Mouse (Mus musculus): Measurements from ENCODE around the gene Hdac9. TPM values are rescaled to one million over a fixed set of nuclear protein-coding genes. Genes with fewer than 3 reads are reported as not detected.

The Hdac9 gene
- polyA plus RNA-seq, 1 experiment from 2014 or later: 4.4 TPM

DNA sequence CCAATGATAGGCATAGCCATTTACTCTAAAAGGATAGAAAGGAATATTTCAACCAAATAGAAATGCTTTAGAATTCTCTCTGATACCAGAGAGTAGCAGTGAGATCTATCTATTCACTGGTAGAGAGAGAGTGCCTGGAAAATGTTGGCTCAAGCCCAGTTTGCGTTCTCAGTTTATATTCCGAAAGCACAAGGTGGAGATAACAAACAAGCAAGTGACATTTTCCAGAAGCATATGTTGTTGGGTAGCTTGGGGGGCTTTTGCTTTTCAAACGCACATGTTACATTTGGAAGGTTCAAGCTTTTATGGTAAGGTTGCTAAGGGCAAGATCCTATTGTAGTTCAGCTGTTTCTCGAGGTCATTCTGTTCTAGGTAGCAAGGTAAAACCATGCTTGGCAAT is 657.2 kb downstream of the Hdac9 start:
- no peaks in the 10 kb centered on the region for H3K36me3 ChIP-seq (replicated peaks)
- H3K27me3 ChIP-seq (ENCODE audit: poor library complexity, severe bottlenecking): no peaks in the 10 kb centered on the region
- no peaks in the 10 kb centered on the region for H3K4me1 ChIP-seq
- no peak for DNase-seq (ENCODE audit: extremely low spot score, low spot score)
- WGBS: 93% methylated on average over 4 of the region's 4 CpGs
- no peaks in the 10 kb centered on the region for H3K9me3 ChIP-seq
- H3K27ac ChIP-seq: no peak overlapping the region
- no peak overlapping the region for H3K4me3 ChIP-seq

DNA sequence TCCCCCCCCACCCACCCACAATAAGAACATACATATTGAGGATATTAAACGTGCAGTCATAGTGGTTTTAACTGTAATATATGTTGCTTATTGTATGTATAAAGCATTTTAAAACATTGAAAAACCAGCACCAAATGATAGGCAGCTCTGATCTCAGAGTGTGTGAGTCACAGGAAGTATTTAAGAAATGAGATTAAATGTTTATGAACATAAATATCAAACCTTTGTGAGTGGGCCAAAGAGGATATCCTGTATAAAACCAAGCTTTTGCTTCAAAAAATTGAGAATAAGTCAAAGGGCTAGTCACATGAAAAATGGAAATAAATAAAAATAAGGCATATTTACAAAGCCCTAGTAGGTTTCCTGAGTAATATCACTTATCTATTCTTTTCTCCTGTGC is 667.7 kb downstream of the Hdac9 start:
- Histone ChIP-seq H3K27ac (no peak overlapping the region), H3K4me3 (no peak overlapping the region), H3K4me1 (peaks cover 10% of the 10 kb centered on the region; the same call in 1 of the 2 replicates), H3K27me3 (ENCODE audit: poor library complexity, severe bottlenecking) (no peaks in the 10 kb centered on the region), H3K9me3 (no peaks in the 10 kb centered on the region), H3K36me3 (replicated peaks) (no peaks in the 10 kb centered on the region)
- DNase-seq (ENCODE audit: extremely low spot score, low spot score): no peak
- WGBS: 87% methylated on average over 1 of the region's 1 CpGs

DNA sequence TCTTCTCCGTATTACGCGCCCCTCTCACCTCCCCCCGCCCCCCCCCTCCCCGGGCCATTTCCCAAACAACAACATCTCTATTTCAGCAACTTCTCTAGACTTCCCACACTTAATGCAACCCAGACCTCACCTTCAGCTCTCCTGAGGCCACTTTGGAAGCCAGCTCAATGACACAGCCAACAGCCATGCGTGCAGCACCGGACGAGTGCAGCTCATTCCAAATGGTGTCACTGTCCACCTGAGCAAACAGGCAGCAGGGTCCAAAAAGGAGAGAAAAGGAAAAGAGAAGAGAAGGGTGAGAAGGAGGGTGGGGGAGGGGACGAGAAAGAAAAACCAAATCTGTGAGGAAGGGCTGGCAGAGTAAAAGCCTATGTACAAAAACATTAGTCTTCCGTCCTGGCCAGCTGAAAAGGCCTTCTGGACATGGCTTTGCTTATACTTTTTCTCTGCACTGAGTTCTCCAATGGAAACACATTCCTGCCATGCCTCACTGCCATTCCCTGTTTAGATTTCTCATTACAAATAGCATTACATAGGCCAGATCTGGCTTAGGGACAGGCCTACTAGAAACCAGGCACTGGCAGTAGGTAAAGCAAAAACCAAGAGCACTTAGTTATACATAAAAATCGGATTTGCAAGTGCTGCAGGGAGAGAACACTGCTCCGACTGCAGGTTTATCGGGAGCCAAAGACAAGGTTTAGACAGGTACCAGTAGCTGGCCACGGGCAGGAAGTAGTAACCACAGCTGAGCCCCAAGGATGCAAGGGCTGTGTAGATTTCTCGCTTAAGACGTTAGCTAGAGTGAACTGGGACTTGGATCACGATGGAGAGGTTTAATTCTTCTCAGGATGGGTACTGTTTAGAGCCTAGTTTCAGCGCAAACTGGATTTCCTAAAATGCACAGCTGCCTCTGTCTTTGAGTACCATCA is 668.4 kb downstream of the Hdac9 start:
- Histone ChIP-seq H3K4me3 (no peak overlapping the region), H3K27me3 (ENCODE audit: poor library complexity, severe bottlenecking) (no peaks in the 10 kb centered on the region), H3K27ac (no peak overlapping the region), H3K4me1 (peaks cover 10% of the 10 kb centered on the region; the same call in 1 of the 2 replicates), H3K36me3 (replicated peaks) (no peaks in the 10 kb centered on the region), H3K9me3 (no peaks in the 10 kb centered on the region)
- WGBS: 73% methylated on average over 18 of the region's 18 CpGs
- no peak for DNase-seq (ENCODE audit: extremely low spot score, low spot score)

DNA sequence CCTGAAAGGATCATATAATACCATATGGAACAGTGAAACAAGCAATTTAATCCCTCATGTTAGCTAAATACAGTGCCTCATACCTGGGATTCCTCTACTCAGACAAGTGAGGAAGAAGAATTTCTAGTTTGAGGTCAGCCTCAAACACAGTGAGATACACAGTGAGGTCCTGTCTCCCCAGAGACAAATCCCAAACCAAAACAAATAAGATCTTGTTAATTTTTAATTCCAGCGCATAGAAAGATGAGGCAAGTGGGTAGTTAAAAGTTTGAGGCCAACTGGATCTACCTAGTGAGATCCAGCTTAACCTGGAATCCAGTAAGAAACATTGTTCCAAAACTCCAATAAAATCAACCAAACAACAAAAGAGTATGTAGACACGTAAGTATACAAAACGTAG is 678.1 kb downstream of the Hdac9 start:
- Histone ChIP-seq H3K4me1 (no peaks in the 10 kb centered on the region), H3K27me3 (ENCODE audit: poor library complexity, severe bottlenecking) (no peaks in the 10 kb centered on the region), H3K27ac (no peak overlapping the region), H3K36me3 (replicated peaks) (no peaks in the 10 kb centered on the region), H3K9me3 (no peaks in the 10 kb centered on the region), H3K4me3 (no peak overlapping the region)
- WGBS: 94% methylated on average over 3 of the region's 3 CpGs
- no peak for DNase-seq (ENCODE audit: extremely low spot score, low spot score)

DNA sequence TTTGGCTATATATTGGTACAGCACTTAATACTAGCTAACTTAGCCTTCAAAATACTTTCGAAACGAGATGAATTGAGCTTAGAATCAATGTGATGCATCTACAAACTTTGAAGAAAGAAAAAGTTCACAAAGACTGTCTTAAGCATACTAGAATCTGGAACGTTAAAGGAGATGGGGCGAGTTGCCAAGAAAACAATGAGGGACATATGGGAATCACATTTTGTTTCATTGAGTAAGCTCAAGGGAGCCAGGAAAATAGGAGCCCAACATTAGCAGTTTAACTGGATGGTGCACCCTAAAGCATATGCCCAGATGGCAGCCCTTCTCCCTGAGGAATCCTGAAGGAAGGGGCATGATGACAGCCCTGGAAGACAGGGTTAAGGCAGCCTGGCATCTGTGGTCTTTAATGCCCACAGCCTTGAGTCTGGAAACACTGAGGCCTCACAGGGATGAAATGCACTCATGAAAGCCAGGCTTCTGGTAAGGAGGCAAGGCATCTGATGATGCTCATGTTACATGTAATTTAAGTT is 685.2 kb downstream of the Hdac9 start:
- Histone ChIP-seq H3K9me3 (no peaks in the 10 kb centered on the region), H3K27me3 (ENCODE audit: poor library complexity, severe bottlenecking) (no peaks in the 10 kb centered on the region), H3K4me3 (no peak overlapping the region), H3K36me3 (replicated peaks) (no peaks in the 10 kb centered on the region), H3K27ac (no peak overlapping the region), H3K4me1 (no peaks in the 10 kb centered on the region)
- no peak for DNase-seq (ENCODE audit: extremely low spot score, low spot score)
- WGBS: 89% methylated on average over 4 of the region's 4 CpGs

DNA sequence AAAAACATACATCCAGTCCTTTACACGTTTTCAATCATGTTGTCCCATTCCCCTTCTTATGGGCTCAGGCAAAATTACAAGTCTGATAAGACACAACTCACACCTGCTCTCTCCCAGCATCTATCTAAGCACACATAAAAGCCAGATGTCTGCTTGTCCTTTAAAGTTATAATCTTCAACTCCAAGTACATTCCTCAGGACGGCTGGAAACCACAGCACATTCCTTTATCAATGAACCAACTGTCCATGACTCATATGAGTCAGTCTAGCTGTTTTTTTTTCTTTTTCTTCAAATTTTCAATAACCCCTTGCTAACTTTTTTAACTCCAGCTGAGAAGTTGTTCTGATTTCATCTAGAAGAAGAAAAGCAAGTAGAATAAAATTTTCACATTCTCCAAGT is 692.4 kb downstream of the Hdac9 start:
- Histone ChIP-seq H3K36me3 (replicated peaks) (no peaks in the 10 kb centered on the region), H3K9me3 (no peaks in the 10 kb centered on the region), H3K4me3 (no peak overlapping the region), H3K4me1 (peaks cover 11% of the 10 kb centered on the region; the same call in 1 of the 2 replicates), H3K27ac (no peak overlapping the region), H3K27me3 (ENCODE audit: poor library complexity, severe bottlenecking) (no peaks in the 10 kb centered on the region)
- no peak for DNase-seq (ENCODE audit: extremely low spot score, low spot score)
- 78% methylated on average over 2 of the region's 2 CpGs for WGBS

- Histone ChIP-seq H3K4me1 (peaks cover 13% of the 10 kb centered on the region), H3K27ac (0 out of 2 replicates have a peak overlapping the region, but pooled peaks have one; percentile 11), H3K27me3 (ENCODE audit: poor library complexity, severe bottlenecking) (no peaks in the 10 kb centered on the region), H3K36me3 (replicated peaks) (no peaks in the 10 kb centered on the region), H3K9me3 (no peaks in the 10 kb centered on the region), H3K4me3 (no peak overlapping the region)
- WGBS: 70% methylated on average over 9 of the region's 9 CpGs
- DNase-seq (ENCODE audit: extremely low spot score, low spot score): no peak
Measured at GRCm38 (mm10) chr12:34221014-34221413, 695.9 kb downstream of the Hdac9 start.

GRCm38 (mm10) chr12:34220051-34220926 is 696.6 kb downstream of the Hdac9 start:
- no peak for DNase-seq (ENCODE audit: extremely low spot score, low spot score)
- H3K4me1 ChIP-seq: peaks cover 20% of the 10 kb centered on the region
- H3K9me3 ChIP-seq: no peaks in the 10 kb centered on the region
- no peak overlapping the region for H3K4me3 ChIP-seq
- no peak overlapping the region for H3K27ac ChIP-seq
- no peaks in the 10 kb centered on the region for H3K27me3 ChIP-seq (ENCODE audit: poor library complexity, severe bottlenecking)
- no peaks in the 10 kb centered on the region for H3K36me3 ChIP-seq (replicated peaks)
- 62% methylated on average over 9 of the region's 9 CpGs for WGBS

GRCm38 (mm10) chr12:34218561-34218960 is 698.3 kb downstream of the Hdac9 start:
- no peak for DNase-seq (ENCODE audit: extremely low spot score, low spot score)
- no peaks in the 10 kb centered on the region for H3K27me3 ChIP-seq (ENCODE audit: poor library complexity, severe bottlenecking)
- no peak overlapping the region for H3K27ac ChIP-seq
- H3K4me3 ChIP-seq: no peak overlapping the region
- WGBS: 75% methylated on average over 2 of the region's 2 CpGs
- H3K9me3 ChIP-seq: no peaks in the 10 kb centered on the region
- H3K36me3 ChIP-seq (replicated peaks): no peaks in the 10 kb centered on the region
- peaks cover 25% of the 10 kb centered on the region for H3K4me1 ChIP-seq

GRCm38 (mm10) chr12:34215023-34216020 is 701.6 kb downstream of the Hdac9 start:
- no peak for DNase-seq (ENCODE audit: extremely low spot score, low spot score)
- H3K27ac ChIP-seq: no peak overlapping the region
- no peaks in the 10 kb centered on the region for H3K36me3 ChIP-seq (replicated peaks)
- no peaks in the 10 kb centered on the region for H3K27me3 ChIP-seq (ENCODE audit: poor library complexity, severe bottlenecking)
- H3K9me3 ChIP-seq: no peaks in the 10 kb centered on the region
- no peak overlapping the region for H3K4me3 ChIP-seq
- WGBS: 69% methylated on average over 17 of the region's 17 CpGs
- H3K4me1 ChIP-seq: peaks cover 19% of the 10 kb centered on the region

GRCm38 (mm10) chr12:34212162-34212561 is 704.7 kb downstream of the Hdac9 start:
- no peaks in the 10 kb centered on the region for H3K9me3 ChIP-seq
- no peak for DNase-seq (ENCODE audit: extremely low spot score, low spot score)
- WGBS: 75% methylated on average over 3 of the region's 3 CpGs
- no peak overlapping the region for H3K4me3 ChIP-seq
- no peaks in the 10 kb centered on the region for H3K27me3 ChIP-seq (ENCODE audit: poor library complexity, severe bottlenecking)
- peaks cover 15% of the 10 kb centered on the region for H3K4me1 ChIP-seq
- no peak overlapping the region for H3K27ac ChIP-seq
- no peaks in the 10 kb centered on the region for H3K36me3 ChIP-seq (replicated peaks)

- DNase-seq (ENCODE audit: extremely low spot score, low spot score): no peak
- H3K4me3 ChIP-seq: no peak overlapping the region
- no peaks in the 10 kb centered on the region for H3K27me3 ChIP-seq (ENCODE audit: poor library complexity, severe bottlenecking)
- 74% methylated on average over 3 of the region's 3 CpGs for WGBS
- H3K9me3 ChIP-seq: no peaks in the 10 kb centered on the region
- peak overlapping the region; percentile 37; the same call in 1 of the 2 replicates for H3K27ac ChIP-seq
- no peaks in the 10 kb centered on the region for H3K36me3 ChIP-seq (replicated peaks)
- peaks cover 27% of the 10 kb centered on the region for H3K4me1 ChIP-seq
Measured at GRCm38 (mm10) chr12:34201471-34201870, 715.4 kb downstream of the Hdac9 start.

Measured in forebrain, embryonic 10.5 days (tissue).